Mouse (Mus musculus) heart, embryonic 14.5 days (tissue): ENCODE results near the gene Smg7. TPM values are rescaled to one million over a fixed set of nuclear protein-coding genes. Genes with fewer than 3 reads are reported as not detected.

Source experiments
- ATAC-seq: fragments of 200-750 bp; cut with Nextera tagmentation; 2 replicates; pipeline ENCODE4 v1.8.0; 2017; ENCODE audit warnings: low read depth, moderate TSS enrichment; ENCODE audit not compliant: insufficient number of reproducible peaks, insufficient read depth, low FRiP score
- H3K27ac ChIP-seq, 2 experiments: fragments of 200-500 bp in 1 of 2; fragments of 300-500 bp in 1 of 2; sonication (generic) in 1 of 2; replicated peaks in 1 of 2; 2 replicates each; pipeline ENCODE4 v1.5.1; 2012 to 2014; ENCODE audit warnings: low read depth in 2 of 2, low read length in 2 of 2, control low read depth in 1 of 2, mild to moderate bottlenecking in 1 of 2, mixed read lengths in 1 of 2; ENCODE audit not compliant: control insufficient read depth in 1 of 2, insufficient read depth in 1 of 2
- H3K27me3 ChIP-seq: fragments of 300-500 bp; sonication (generic); 2 replicates; pipeline ENCODE4 v1.6.1; 2014; ENCODE audit warnings: mild to moderate bottlenecking, low read length, control low read depth; ENCODE audit not compliant: control insufficient read depth, insufficient read depth
- H3K36me3 ChIP-seq: fragments of 300-500 bp; sonication (generic); 2 replicates; pipeline ENCODE4 v1.6.1; 2014; ENCODE audit warnings: mild to moderate bottlenecking, control low read depth, low read length, mixed read lengths; ENCODE audit not compliant: control insufficient read depth, insufficient read depth
- H3K4me1 ChIP-seq, 2 experiments: fragments of 200-500 bp in 1 of 2; fragments of 300-500 bp in 1 of 2; sonication (generic) in 1 of 2; 2 replicates each; pipeline ENCODE4 v1.6.1; 2012 to 2014; ENCODE audit warnings: low read length in 2 of 2, control low read depth in 1 of 2, mixed read lengths in 1 of 2; ENCODE audit not compliant: control insufficient read depth in 2 of 2, insufficient read depth in 2 of 2
- H3K4me2 ChIP-seq: fragments of 300-500 bp; sonication (generic); 2 replicates; pipeline ENCODE4 v1.6.1; 2014; ENCODE audit warnings: mild to moderate bottlenecking, low read length
- H3K4me3 ChIP-seq, 2 experiments: fragments of 200-500 bp in 1 of 2; fragments of 300-500 bp in 1 of 2; sonication (generic) in 1 of 2; 2 replicates each; pipeline ENCODE4 v1.5.1; 2012 to 2014; ENCODE audit warnings: low read length in 2 of 2, mild to moderate bottlenecking in 2 of 2, control low read depth in 1 of 2, low read depth in 1 of 2, moderate library complexity in 1 of 2; ENCODE audit not compliant: control insufficient read depth in 1 of 2, insufficient read depth in 1 of 2
- H3K9ac ChIP-seq: fragments of 300-500 bp; sonication (generic); 2 replicates; pipeline ENCODE4 v1.6.1; 2014; ENCODE audit warnings: mild to moderate bottlenecking, low read length
- H3K9me3 ChIP-seq: fragments of 300-500 bp; sonication (generic); 2 replicates; pipeline ENCODE4 v1.6.1; 2016; ENCODE audit warnings: low read length, control low read depth; ENCODE audit not compliant: control insufficient read depth
- WGBS: fragments of 180-500 bp; shearing (Covaris S2); extraction: QIAGEN DNeasy Blood & Tissue Kit; methylation state at CpG from one replicate; pipeline ENCODE4 v1.1.7; 2014; 5-methylcytosine and 5-hydroxymethylcytosine counted together
- polyA plus RNA-seq: library from polyadenylated mRNA; unstranded; fragments of >200 nt; fragmentation: Nextera tagmentation; extraction: Ambion mirVana; gene quantifications from 2 replicates; pipeline ENCODE4 v1.2.1, GENCODE M21; 2014

Smg7 gene
- polyA plus RNA-seq, 1 experiment from 2014 or later, result 29.1 TPM

- no peaks in the 10 kb centered on the region for H3K4me1 ChIP-seq
- WGBS, result 78% methylated on average over 10 of the region's 10 CpGs
- 0 out of 2 replicates have a peak, but pooled peaks cover 3% of the 10 kb centered on the region for H3K36me3 ChIP-seq
- no peak overlapping the region for H3K4me2 ChIP-seq
- no peak overlapping the region for H3K9ac ChIP-seq
- H3K9me3 ChIP-seq, result no peaks in the 10 kb centered on the region
- no peak overlapping the region for H3K27ac ChIP-seq
- H3K27me3 ChIP-seq, result no peaks in the 10 kb centered on the region
- ATAC-seq, result no peak
- H3K4me3 ChIP-seq, result no peak overlapping the region
Measured at GRCm38 (mm10) chr1:152828637-152829355, 73.7 kb downstream of the Smg7 start.

GRCm38 (mm10) chr1:152828168-152828567 lies 74.3 kb downstream of the Smg7 start:
- WGBS, result 68% methylated on average over 5 of the region's 5 CpGs
- Histone ChIP-seq H3K9ac (no peak overlapping the region), H3K9me3 (no peaks in the 10 kb centered on the region), H3K4me2 (no peak overlapping the region), H3K36me3 (0 out of 2 replicates have a peak, but pooled peaks cover 3% of the 10 kb centered on the region), H3K4me1 (no peaks in the 10 kb centered on the region), H3K27me3 (no peaks in the 10 kb centered on the region), H3K4me3 (no peak overlapping the region), H3K27ac (no peak overlapping the region)
- no peak for ATAC-seq

- H3K4me3 ChIP-seq, result no peak overlapping the region
- H3K4me1 ChIP-seq, result no peaks in the 10 kb centered on the region
- ATAC-seq, result peak; percentile 35; the same call in 1 of the 2 replicates
- no peak overlapping the region for H3K4me2 ChIP-seq
- no peak overlapping the region for H3K9ac ChIP-seq
- no peaks in the 10 kb centered on the region for H3K27me3 ChIP-seq
- H3K9me3 ChIP-seq, result no peaks in the 10 kb centered on the region
- no peaks in the 10 kb centered on the region for H3K36me3 ChIP-seq
- no peak overlapping the region for H3K27ac ChIP-seq
- 76% methylated on average over 5 of the region's 5 CpGs for WGBS
Measured at GRCm38 (mm10) chr1:152826446-152826845, 76.0 kb downstream of the Smg7 start.

GRCm38 (mm10) chr1:152824206-152824605 lies 78.2 kb downstream of the Smg7 start:
- H3K4me3 ChIP-seq, result no peak overlapping the region
- H3K9ac ChIP-seq, result no peak overlapping the region
- no peaks in the 10 kb centered on the region for H3K27me3 ChIP-seq
- 77% methylated on average over 9 of the region's 9 CpGs for WGBS
- H3K9me3 ChIP-seq, result no peaks in the 10 kb centered on the region
- H3K4me1 ChIP-seq, result peaks cover 0 to 2% of the 10 kb centered on the region in 2 experiments; a peak in 2 of 4 replicates
- H3K27ac ChIP-seq, result no peak overlapping the region
- no peaks in the 10 kb centered on the region for H3K36me3 ChIP-seq
- no peak overlapping the region for H3K4me2 ChIP-seq
- ATAC-seq, result no peak

GRCm38 (mm10) chr1:152821746-152822145 lies 80.7 kb downstream of the Smg7 start:
- H3K4me3 ChIP-seq, result no peak overlapping the region
- H3K4me2 ChIP-seq, result no peak overlapping the region
- H3K27me3 ChIP-seq, result no peaks in the 10 kb centered on the region
- WGBS, result 89% methylated on average over 4 of the region's 4 CpGs
- no peak for ATAC-seq
- peaks cover 11 to 17% of the 10 kb centered on the region in 2 experiments for H3K4me1 ChIP-seq
- no peak overlapping the region for H3K27ac ChIP-seq
- H3K36me3 ChIP-seq, result no peaks in the 10 kb centered on the region
- H3K9me3 ChIP-seq, result no peaks in the 10 kb centered on the region
- H3K9ac ChIP-seq, result no peak overlapping the region

GRCm38 (mm10) chr1:152820911-152821695 lies 81.3 kb downstream of the Smg7 start:
- Histone ChIP-seq H3K27ac (no peak overlapping the region), H3K36me3 (no peaks in the 10 kb centered on the region), H3K4me3 (no peak overlapping the region), H3K9me3 (no peaks in the 10 kb centered on the region), H3K27me3 (no peaks in the 10 kb centered on the region), H3K4me2 (no peak overlapping the region), H3K9ac (no peak overlapping the region), H3K4me1 (peaks cover 17 to 23% of the 10 kb centered on the region in 2 experiments)
- ATAC-seq, result no peak
- WGBS, result 54% methylated on average over 7 of the region's 7 CpGs

- H3K4me2 ChIP-seq, result no peak overlapping the region
- WGBS, result 79% methylated on average over 6 of the region's 6 CpGs
- no peak overlapping the region for H3K27ac ChIP-seq
- H3K27me3 ChIP-seq, result no peaks in the 10 kb centered on the region
- ATAC-seq, result no peak
- H3K4me3 ChIP-seq, result no peak overlapping the region
- H3K4me1 ChIP-seq, result peaks cover 23 to 27% of the 10 kb centered on the region in 2 experiments
- no peaks in the 10 kb centered on the region for H3K9me3 ChIP-seq
- no peaks in the 10 kb centered on the region for H3K36me3 ChIP-seq
- H3K9ac ChIP-seq, result no peak overlapping the region
Measured at GRCm38 (mm10) chr1:152819558-152819957, 82.9 kb downstream of the Smg7 start.
